Mouse (Mus musculus) heart, postnatal 10 days (tissue): ENCODE results near the gene Etv5. TPM values are rescaled to one million over a fixed set of nuclear protein-coding genes. Genes with fewer than 3 reads are reported as not detected.

Experiments used
- DNase-seq, 2 experiments: peaks; one replicate each; pipeline ENCODE4 v3.0.0; 2021
- intact Hi-C: fragments of 180-260 bp; cut with DNase I; formaldehyde crosslinking; loops from one replicate; pipeline ENCODE4 v1.15.1; 2025
- total RNA-seq, 2 experiments: library from RNA; stranded (reverse); gene quantifications; 2 replicates each; pipeline ENCODE4 v1.2.3; 2021

Gene Etv5
- total RNA-seq, 2 experiments from 2014 or later = 8.7 to 8.8 TPM

- DNase-seq = no peak
- intact Hi-C loops = no loop called here
Observed at GRCm38 (mm10) chr16:22430211-22430951, 9.1 kb downstream of the Etv5 start.

GRCm38 (mm10) chr16:22429377-22429776 lies 10.1 kb downstream of the Etv5 start:
- intact Hi-C loops = no loop called here
- DNase-seq = no peak

GRCm38 (mm10) chr16:22428853-22429341 lies 10.6 kb downstream of the Etv5 start:
- DNase-seq = peak; percentile 83 to 87
- intact Hi-C loops = no loop called here

- DNase-seq = no peak
- intact Hi-C loops = no loop called here
Observed at GRCm38 (mm10) chr16:22426866-22427265, 12.7 kb downstream of the Etv5 start.

GRCm38 (mm10) chr16:22422256-22422655 lies 17.3 kb downstream of the Etv5 start:
- DNase-seq = no peak
- intact Hi-C loops = no loop called here

GRCm38 (mm10) chr16:22417931-22418330 lies 21.6 kb downstream of the Etv5 start:
- no peak for DNase-seq
- intact Hi-C loops = no loop called here

GRCm38 (mm10) chr16:22417044-22417443 lies 22.5 kb downstream of the Etv5 start:
- intact Hi-C loops = no loop called here
- no peak for DNase-seq

GRCm38 (mm10) chr16:22416140-22416848 lies 23.2 kb downstream of the Etv5 start:
- intact Hi-C loops = no loop called here
- no peak for DNase-seq

- no peak for DNase-seq
- intact Hi-C loops = no loop called here
Observed at GRCm38 (mm10) chr16:22414205-22414754, 25.2 kb downstream of the Etv5 start.

- no peak for DNase-seq
- intact Hi-C loops = no loop called here
Observed at GRCm38 (mm10) chr16:22412459-22413229, 26.9 kb downstream of the Etv5 start.

- peak in 1 of 2 experiments; percentile 21 for DNase-seq
- intact Hi-C loops = no loop called here
Observed at GRCm38 (mm10) chr16:22411764-22412163, 27.8 kb downstream of the Etv5 start.

GRCm38 (mm10) chr16:22410000-22410399 lies 29.5 kb downstream of the Etv5 start:
- intact Hi-C loops = no loop called here
- no peak for DNase-seq

GRCm38 (mm10) chr16:22408642-22409360 lies 30.7 kb downstream of the Etv5 start:
- intact Hi-C loops = no loop called here
- DNase-seq = no peak

- intact Hi-C loops = no loop called here
- DNase-seq = no peak
Observed at GRCm38 (mm10) chr16:22406747-22407146, 32.8 kb downstream of the Etv5 start.

GRCm38 (mm10) chr16:22406050-22406449 lies 33.5 kb downstream of the Etv5 start:
- DNase-seq = no peak
- intact Hi-C loops = no loop called here

- no peak for DNase-seq
- intact Hi-C loops = no loop called here
Observed at GRCm38 (mm10) chr16:22405492-22405891, 34.0 kb downstream of the Etv5 start.

- intact Hi-C loops = no loop called here
- DNase-seq = no peak
Observed at GRCm38 (mm10) chr16:22403715-22404114, 35.8 kb downstream of the Etv5 start.

- no peak for DNase-seq
- intact Hi-C loops = no loop called here
Observed at GRCm38 (mm10) chr16:22402600-22402999, 36.9 kb downstream of the Etv5 start.

- no peak for DNase-seq
- intact Hi-C loops = no loop called here
Observed at GRCm38 (mm10) chr16:22400226-22400625, 39.3 kb downstream of the Etv5 start.

GRCm38 (mm10) chr16:22398784-22399453 lies 40.6 kb downstream of the Etv5 start:
- intact Hi-C loops = no loop called here
- DNase-seq = no peak
